In genomic region chr8:85433017-85433393, GRCm38 (mm10) we compare ENCODE assay signal across 8 mouse cellular contexts. TPM values are rescaled to one million over a fixed set of nuclear protein-coding genes. Genes with fewer than 3 reads are reported as not detected.
DNase-seq lines count a peak whose midpoint lies in the region; ATAC-seq and TF ChIP-seq lines count a peak whose summit lies in the region.

No protein-coding gene starts in this region.

- H3ac ChIP-seq in myocyte (ENCODE audit: control insufficient read depth, insufficient read length): peak overlapping the region; percentile 82

- H3K27ac ChIP-seq in kidney, embryonic 16.5 days (ENCODE audit: low read length): peak overlapping the region; percentile 70; the same call in 1 of the 2 replicates
- H3K27ac ChIP-seq in embryonic facial prominence, embryonic 13.5 days: peak overlapping the region; percentile 97
- no peak overlapping the region for H3K27ac ChIP-seq in intestine, embryonic 16.5 days (ENCODE audit: low read length)

- ATAC-seq in kidney, embryonic 16.5 days (ENCODE audit: low FRiP score, low TSS enrichment): peak; percentile 55; the same call in 1 of the 2 replicates
- peak; percentile 49 for ATAC-seq in embryonic facial prominence, embryonic 13.5 days (ENCODE audit: insufficient number of reproducible peaks, insufficient read depth, low FRiP score, low TSS enrichment, low read depth)
- ATAC-seq in intestine, embryonic 16.5 days: peak; percentile 47

- no peak for TF ChIP-seq POLR2A in myocyte (IDR thresholded peaks at IDR 0.05; ENCODE audit: insufficient read length, low read depth)

- H3K4me3 ChIP-seq in kidney, embryonic 16.5 days (ENCODE audit: low read length): peak overlapping the region; percentile 79
- H3K4me3 ChIP-seq in embryonic facial prominence, embryonic 13.5 days: peak overlapping the region; percentile 69
- H3K4me3 ChIP-seq in intestine, embryonic 16.5 days (ENCODE audit: low read length): peak overlapping the region; percentile 78
- H3K4me3 ChIP-seq in myocyte: peak overlapping the region; percentile 87

- no peak for DNase-seq in kidney, postnatal 36 days
- no peak for DNase-seq in layer of hippocampus, adult 8-10 months (ENCODE audit: low spot score in 2 of 2)
- no peak for DNase-seq in urinary bladder, postnatal 4 days (ENCODE audit: low spot score in 2 of 2)
- no peak for DNase-seq in adrenal gland, adult 8-10 months

- H3K27me3 ChIP-seq in kidney, embryonic 16.5 days (ENCODE audit: insufficient read depth, low read length): no peaks in the 10 kb centered on the region
- H3K27me3 ChIP-seq in embryonic facial prominence, embryonic 13.5 days: no peaks in the 10 kb centered on the region
- H3K27me3 ChIP-seq in intestine, embryonic 16.5 days (replicated peaks; ENCODE audit: control insufficient read depth, insufficient read depth, low read length): no peaks in the 10 kb centered on the region
- H3K27me3 ChIP-seq in myocyte (ENCODE audit: control insufficient read depth, insufficient read depth, insufficient read length): no peaks in the 10 kb centered on the region

- H3K36me3 ChIP-seq in kidney, embryonic 16.5 days (ENCODE audit: insufficient read depth, low read length): no peaks in the 10 kb centered on the region
- H3K36me3 ChIP-seq in embryonic facial prominence, embryonic 13.5 days: no peaks in the 10 kb centered on the region
- H3K36me3 ChIP-seq in intestine, embryonic 16.5 days (ENCODE audit: control insufficient read depth, insufficient read depth, low read length): no peaks in the 10 kb centered on the region
- no peaks in the 10 kb centered on the region for H3K36me3 ChIP-seq in myocyte (ENCODE audit: control insufficient read depth, insufficient read depth)

- H3K4me2 ChIP-seq in kidney, embryonic 16.5 days (replicated peaks; ENCODE audit: low read depth, low read length): peak overlapping the region; percentile 66
- peak overlapping the region; percentile 71 for H3K4me2 ChIP-seq in embryonic facial prominence, embryonic 13.5 days
- H3K4me2 ChIP-seq in intestine, embryonic 16.5 days (ENCODE audit: low read depth, low read length): peak overlapping the region; percentile 47
- H3K4me2 ChIP-seq in myocyte (ENCODE audit: low read depth): peak overlapping the region; percentile 98

- no peaks in the 10 kb centered on the region for H3K9me3 ChIP-seq in kidney, embryonic 16.5 days (ENCODE audit: low read length)
- H3K9me3 ChIP-seq in embryonic facial prominence, embryonic 13.5 days: no peaks in the 10 kb centered on the region
- no peaks in the 10 kb centered on the region for H3K9me3 ChIP-seq in intestine, embryonic 16.5 days (ENCODE audit: control insufficient read depth, low read length)

- H3K9ac ChIP-seq in kidney, embryonic 16.5 days (replicated peaks; ENCODE audit: low read length): peak overlapping the region; percentile 62
- H3K9ac ChIP-seq in embryonic facial prominence, embryonic 13.5 days: peak overlapping the region; percentile 89
- 0 out of 2 replicates have a peak overlapping the region, but pooled peaks have one; percentile 34 for H3K9ac ChIP-seq in intestine, embryonic 16.5 days (ENCODE audit: low read depth, low read length)

- H3K4me1 ChIP-seq in kidney, embryonic 16.5 days (ENCODE audit: insufficient read depth, low read length): peaks cover 26% of the 10 kb centered on the region
- peaks cover 24% of the 10 kb centered on the region for H3K4me1 ChIP-seq in embryonic facial prominence, embryonic 13.5 days
- H3K4me1 ChIP-seq in intestine, embryonic 16.5 days (ENCODE audit: control insufficient read depth, insufficient read depth, low read length): peaks cover 26% of the 10 kb centered on the region

- H3K79me2 ChIP-seq in myocyte (ENCODE audit: control insufficient read depth, insufficient read depth): peaks cover 43% of the 10 kb centered on the region

- WGBS in kidney, embryonic 16.5 days: 3% methylated on average over 6 of the region's 6 CpGs
- 4% methylated on average over 6 of the region's 6 CpGs for WGBS in embryonic facial prominence, embryonic 13.5 days
- WGBS in intestine, embryonic 16.5 days: 3% methylated on average over 6 of the region's 6 CpGs

TF ChIP-seq in myocyte, 11 proteins besides CTCF, POLR2A, EP300 and RAD21:
- TF ChIP-seq MAX (IDR thresholded peaks at IDR 0.05; ENCODE audit: low read depth) (no peak), MYOD1 (IDR thresholded peaks at IDR 0.05; ENCODE audit: control insufficient read depth in 1 of 3, insufficient read length in 2 of 3, low read depth in 2 of 3) (no peak), TCF3 (IDR thresholded peaks at IDR 0.05; ENCODE audit: insufficient read length, low read depth) (no peak), REST (IDR thresholded peaks at IDR 0.05; ENCODE audit: insufficient read depth, insufficient read length) (no peak), USF1 (IDR thresholded peaks at IDR 0.05; ENCODE audit: low read depth) (no peak), CEBPB (IDR thresholded peaks at IDR 0.05; ENCODE audit: insufficient read depth, poor library complexity, severe bottlenecking) (no peak), E2F4 (IDR thresholded peaks at IDR 0.05; ENCODE audit: insufficient read depth) (no peak)

RNA-seq across cellular contexts. Expression of gene 4921524J17Rik, which starts 0.4 kb away (rescaled TPM):
- 38.8 and 40.3 TPM in 2 replicates for polyA plus RNA-seq in kidney, embryonic 16.5 days (2015; fragmentation: Nextera tagmentation; extraction: Ambion mirVana)
- polyA plus RNA-seq in embryonic facial prominence, embryonic 13.5 days (2015; fragmentation: Nextera tagmentation; extraction: Ambion mirVana): 54.0 and 56.6 TPM in 2 replicates
- 32.6 and 33.2 TPM in 2 replicates for polyA plus RNA-seq in intestine, embryonic 16.5 days (2015; fragmentation: Nextera tagmentation; extraction: Ambion mirVana)
- 12.3 TPM for polyA plus RNA-seq in myocyte (2012; fragmentation: generic; extraction: Trizol)
- total RNA-seq in layer of hippocampus, adult 8-10 months (2022): 10 to 100 TPM in 3 of 4 experiments, 1 to 10 TPM in 1; 9.8 to 12.3 (median 11.4) TPM
- total RNA-seq in adrenal gland, adult 8-10 months (2022): 10 to 100 TPM; 21.4 to 45.0 (median 27.9) TPM

RNA-seq across cellular contexts. Expression of gene Mylk3, which starts 46.9 kb away (rescaled TPM):
- 1.7 and 1.9 TPM in 2 replicates for polyA plus RNA-seq in kidney, embryonic 16.5 days (2015; fragmentation: Nextera tagmentation; extraction: Ambion mirVana)
- 4.4 and 5.4 TPM in 2 replicates for polyA plus RNA-seq in embryonic facial prominence, embryonic 13.5 days (2015; fragmentation: Nextera tagmentation; extraction: Ambion mirVana)
- 17.8 and 19.9 TPM in 2 replicates for polyA plus RNA-seq in intestine, embryonic 16.5 days (2015; fragmentation: Nextera tagmentation; extraction: Ambion mirVana)
- 3.7 TPM for polyA plus RNA-seq in myocyte (2012; fragmentation: generic; extraction: Trizol)
- total RNA-seq in layer of hippocampus, adult 8-10 months (2022): 1 to 10 TPM; 1.3 to 8.9 (median 2.6) TPM
- total RNA-seq in adrenal gland, adult 8-10 months (2022): 1 to 10 TPM in 1 of 4 experiments, under 1 TPM in 3; 0.16 to 1.8 (median 0.60) TPM

RNA-seq across cellular contexts. Expression of gene Gpt2, which starts 59.4 kb away (rescaled TPM):
- polyA plus RNA-seq in kidney, embryonic 16.5 days (2015; fragmentation: Nextera tagmentation; extraction: Ambion mirVana): 19.1 and 21.2 TPM in 2 replicates
- 36.0 and 40.2 TPM in 2 replicates for polyA plus RNA-seq in embryonic facial prominence, embryonic 13.5 days (2015; fragmentation: Nextera tagmentation; extraction: Ambion mirVana)
- 12.0 and 12.4 TPM in 2 replicates for polyA plus RNA-seq in intestine, embryonic 16.5 days (2015; fragmentation: Nextera tagmentation; extraction: Ambion mirVana)
- polyA plus RNA-seq in myocyte (2012; fragmentation: generic; extraction: Trizol): 156 TPM
- 10 to 100 TPM; 69.2 to 87.2 (median 74.1) TPM for total RNA-seq in layer of hippocampus, adult 8-10 months (2022)
- 100 to 1,000 TPM in 2 of 4 experiments, 10 to 100 TPM in 2; 68.2 to 344 (median 173) TPM for total RNA-seq in adrenal gland, adult 8-10 months (2022)

Comparison
In these comparisons a context has a peak if more than half of its experiments do, and no peak if none do; other contexts are left out.
1. H3K4me2 ChIP-seq: peak in every context shown above with its lines; median percentile 98 in myocyte; 71 in embryonic facial prominence, embryonic 13.5 days; 66 in kidney, embryonic 16.5 days; 47 in intestine, embryonic 16.5 days.
2. H3K9ac ChIP-seq: peak in every context shown above with its lines; median percentile 89 in embryonic facial prominence, embryonic 13.5 days; 62 in kidney, embryonic 16.5 days; 34 in intestine, embryonic 16.5 days.